Mouse (Mus musculus) central nervous system, embryonic 14 days (tissue): Measurements from ENCODE around the gene Rex2. TPM values are rescaled to one million over a fixed set of nuclear protein-coding genes. Genes with fewer than 3 reads are reported as not detected.

Experiments used
- polyA plus RNA-seq: library from polyadenylated mRNA; depleted of rRNA; stranded (reverse); fragments of >200 nt; gene quantifications from 2 replicates; pipeline ENCODE4 v1.2.3, GENCODE M21; 2012; rRNA removed

Rex2 gene
- not detected in 2 replicates for polyA plus RNA-seq

GRCm38 (mm10) chr4:147021550-147021949 lies at the start of gene Rex2:
Gene Rex2 (plus strand): TSS chr4:147021850.

Other genes starting within 250 kb of the Rex2 start
- gene Gm21411, start 112.3 kb upstream of the Rex2 start, polyA plus RNA-seq: not detected in 2 replicates
- gene Zfp989, start 49.9 kb upstream of the Rex2 start, polyA plus RNA-seq: 0.11 and 0.29 TPM in 2 replicates
- gene Zfp991, start 110.2 kb downstream of the Rex2 start, polyA plus RNA-seq: 2.9 and 3.0 TPM in 2 replicates